Mouse (Mus musculus): ENCODE data around the gene Adamtsl3. TPM values are rescaled to one million over a fixed set of nuclear protein-coding genes. Genes with fewer than 3 reads are reported as not detected.

The Adamtsl3 gene
- polyA plus RNA-seq, 1 experiment from 2014 or later = 1.8 TPM

DNA sequence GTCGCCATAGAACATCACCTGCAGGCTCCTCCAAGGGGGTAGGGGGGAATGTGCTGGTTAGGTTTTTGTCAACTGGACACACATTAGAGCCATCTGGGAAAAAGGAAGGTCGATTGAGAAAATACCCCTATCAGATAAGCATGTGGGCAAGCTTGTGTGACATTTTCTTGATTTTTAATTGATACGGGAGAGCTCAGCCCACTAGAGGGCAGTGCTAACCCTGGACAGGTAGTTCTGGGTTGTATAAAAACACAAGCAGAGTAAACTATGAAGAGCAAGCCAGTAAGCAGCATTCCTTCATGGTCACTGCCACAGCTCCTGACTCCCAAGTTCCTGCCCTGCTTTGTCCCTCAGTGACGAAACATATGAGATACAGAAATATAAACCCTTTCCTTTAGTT is 197.7 kb downstream of the Adamtsl3 start:
- 79% methylated on average over 4 of the region's 4 CpGs for WGBS
- H3K4me3 ChIP-seq (replicated peaks) = no peak overlapping the region
- H3K4me2 ChIP-seq = no peak overlapping the region
- no peaks in the 10 kb centered on the region for H3K9me3 ChIP-seq (replicated peaks)
- ATAC-seq (ENCODE audit: low FRiP score) = no peak
- H3K27me3 ChIP-seq (replicated peaks) = no peaks in the 10 kb centered on the region
- no peak overlapping the region for H3K27ac ChIP-seq (replicated peaks)
- H3K4me1 ChIP-seq = peaks cover 10% of the 10 kb centered on the region
- no peaks in the 10 kb centered on the region for H3K36me3 ChIP-seq
- H3K9ac ChIP-seq (replicated peaks) = no peak overlapping the region

DNA sequence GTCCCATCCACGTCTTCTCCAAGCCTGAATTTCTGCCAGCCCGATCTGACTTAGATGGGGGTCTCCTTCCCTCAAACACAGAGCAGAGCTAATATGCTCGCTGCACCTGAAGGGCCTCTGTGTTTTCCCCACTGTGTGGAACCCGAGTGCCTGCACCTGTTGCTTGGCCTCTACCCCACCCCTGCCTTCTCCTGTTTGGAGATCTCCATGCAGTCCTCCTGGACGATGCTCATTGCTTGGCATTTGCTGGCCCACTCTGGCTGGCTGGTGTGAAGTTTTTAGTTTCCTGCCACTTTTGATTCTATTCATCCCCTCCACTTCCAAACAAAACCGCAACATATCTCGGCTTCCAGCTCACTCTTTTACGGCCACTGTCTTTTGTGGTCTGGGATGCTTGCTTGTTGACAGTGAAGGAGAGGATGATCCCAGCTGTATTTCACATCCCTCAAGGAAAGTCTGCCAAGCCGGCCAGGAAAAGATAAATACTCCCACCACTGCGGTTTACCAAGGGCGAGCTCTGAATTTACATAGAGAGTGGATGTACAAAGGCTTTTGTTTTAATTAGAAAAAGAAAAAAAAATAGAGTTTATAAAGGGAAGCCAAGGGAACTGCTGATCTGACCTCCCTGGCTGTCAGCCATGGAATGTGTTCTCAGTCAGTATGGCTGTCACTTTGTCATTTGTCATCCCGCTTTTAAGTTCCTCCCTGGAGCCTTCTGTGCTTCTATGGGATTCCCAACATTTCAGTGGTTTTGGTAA is 198.4 kb downstream of the Adamtsl3 start:
- Histone ChIP-seq H3K4me1 (peaks cover 10% of the 10 kb centered on the region), H3K27ac (replicated peaks) (no peak overlapping the region), H3K27me3 (replicated peaks) (no peaks in the 10 kb centered on the region), H3K4me2 (no peak overlapping the region), H3K9me3 (replicated peaks) (no peaks in the 10 kb centered on the region), H3K4me3 (replicated peaks) (no peak overlapping the region), H3K9ac (replicated peaks) (no peak overlapping the region), H3K36me3 (no peaks in the 10 kb centered on the region)
- WGBS = 54% methylated on average over 12 of the region's 12 CpGs
- ATAC-seq (ENCODE audit: low FRiP score) = 0 out of 2 replicates have a peak, but pooled peaks have one; percentile 47

DNA sequence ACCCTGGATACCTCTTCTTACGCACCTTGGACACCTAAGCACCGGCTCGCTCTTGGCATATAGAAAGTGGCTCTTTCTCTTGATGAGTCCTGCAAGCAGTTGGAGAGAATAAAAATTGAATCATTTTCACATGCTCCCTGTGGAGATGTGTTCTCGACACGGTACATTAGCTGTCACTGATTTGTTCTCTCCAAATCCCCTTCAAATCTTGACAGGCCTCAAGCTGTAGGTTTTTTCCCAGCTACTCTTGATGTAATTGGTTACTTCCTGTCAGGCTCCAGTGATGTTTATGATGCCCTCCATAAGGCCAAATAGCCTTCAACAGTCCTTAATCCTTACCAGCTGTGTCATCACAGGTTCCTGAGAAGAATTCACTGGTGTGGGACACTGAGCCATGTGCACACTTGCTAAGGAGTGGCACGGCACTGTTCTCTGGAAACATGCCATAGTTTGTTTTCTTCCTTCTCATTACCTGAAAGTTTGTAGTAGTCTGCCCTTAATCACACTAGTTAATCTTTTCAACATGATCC is 209.0 kb downstream of the Adamtsl3 start:
- 0 out of 2 replicates have a peak, but pooled peaks have one; percentile 38 for ATAC-seq (ENCODE audit: low FRiP score)
- Histone ChIP-seq H3K27me3 (replicated peaks) (no peaks in the 10 kb centered on the region), H3K9me3 (replicated peaks) (no peaks in the 10 kb centered on the region), H3K4me3 (replicated peaks) (no peak overlapping the region), H3K27ac (replicated peaks) (no peak overlapping the region), H3K9ac (replicated peaks) (no peak overlapping the region), H3K36me3 (no peaks in the 10 kb centered on the region), H3K4me1 (peaks cover 9% of the 10 kb centered on the region), H3K4me2 (no peak overlapping the region)
- 59% methylated on average over 6 of the region's 6 CpGs for whole genome bisulfite sequencing

DNA sequence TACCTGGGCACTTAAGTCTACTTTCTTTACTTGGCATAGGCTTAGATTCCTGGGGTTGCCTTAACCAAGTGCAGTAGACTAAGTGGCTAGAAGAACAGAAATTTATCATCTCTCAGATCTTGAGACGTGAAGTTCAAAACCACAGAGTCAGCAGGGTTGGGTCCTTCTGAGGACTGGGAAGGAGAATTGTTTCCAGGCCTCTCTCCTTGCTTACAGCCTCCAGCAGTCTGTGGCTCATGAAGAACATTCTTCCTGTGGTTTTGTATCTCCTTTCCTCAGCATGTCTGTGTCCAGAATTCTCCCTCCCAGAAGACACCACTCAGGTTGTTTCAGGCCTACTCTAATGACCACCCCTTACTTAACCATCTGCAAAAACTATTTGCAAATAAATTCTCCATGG is 216.5 kb downstream of the Adamtsl3 start:
- 96% methylated on average over 1 of the region's 1 CpGs for WGBS
- H3K36me3 ChIP-seq = no peaks in the 10 kb centered on the region
- no peak for ATAC-seq (ENCODE audit: low FRiP score)
- peaks cover 14% of the 10 kb centered on the region for H3K4me1 ChIP-seq
- no peak overlapping the region for H3K9ac ChIP-seq (replicated peaks)
- no peak overlapping the region for H3K4me3 ChIP-seq (replicated peaks)
- no peak overlapping the region for H3K27ac ChIP-seq (replicated peaks)
- H3K4me2 ChIP-seq = no peak overlapping the region
- no peaks in the 10 kb centered on the region for H3K27me3 ChIP-seq (replicated peaks)
- no peaks in the 10 kb centered on the region for H3K9me3 ChIP-seq (replicated peaks)

DNA sequence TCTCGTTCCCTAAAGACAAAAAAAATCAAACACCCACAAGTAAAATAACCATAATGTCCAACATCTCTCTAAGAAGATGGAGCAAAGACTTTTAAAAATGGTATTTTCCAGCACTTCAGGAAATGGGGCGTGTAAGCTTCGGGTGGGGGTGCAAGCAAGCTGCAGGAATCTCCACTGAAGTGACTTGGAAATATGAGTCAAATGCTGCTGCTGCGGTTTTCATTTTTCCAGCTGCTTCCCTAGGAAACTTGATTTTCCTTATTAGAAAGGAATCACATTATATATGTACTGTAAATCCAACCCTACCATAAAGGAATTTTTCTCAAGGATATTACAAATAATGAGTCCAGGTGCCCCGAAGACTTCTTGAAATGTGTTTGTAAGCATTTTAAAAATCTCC is 220.3 kb downstream of the Adamtsl3 start:
- no peak overlapping the region for H3K27ac ChIP-seq (replicated peaks)
- 86% methylated on average over 5 of the region's 5 CpGs for WGBS
- ATAC-seq (ENCODE audit: low FRiP score) = no peak

DNA sequence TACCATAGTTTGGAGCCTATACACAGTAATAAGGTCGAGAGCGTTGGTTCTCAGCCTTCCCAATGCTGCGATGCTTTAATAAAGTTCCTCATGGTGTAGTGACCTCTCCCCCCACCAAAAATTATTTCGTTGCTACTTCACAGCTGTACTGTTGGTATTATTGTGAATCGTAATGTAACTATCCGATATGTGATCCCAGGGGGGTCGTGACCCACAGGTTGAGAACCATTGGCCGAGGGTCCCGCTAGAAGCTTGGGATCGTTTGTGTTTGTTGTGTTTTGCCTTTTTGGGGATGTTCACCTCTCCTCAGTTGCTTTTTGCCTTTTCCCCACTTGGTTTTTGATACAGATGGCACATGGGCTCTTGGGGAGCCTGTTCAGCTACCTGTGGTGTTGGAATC is 220.9 kb downstream of the Adamtsl3 start:
- ATAC-seq (ENCODE audit: low FRiP score) = no peak
- H3K9me3 ChIP-seq (replicated peaks) = no peaks in the 10 kb centered on the region
- H3K27me3 ChIP-seq (replicated peaks) = no peaks in the 10 kb centered on the region
- H3K9ac ChIP-seq (replicated peaks) = no peak overlapping the region
- no peak overlapping the region for H3K4me3 ChIP-seq (replicated peaks)
- peaks cover 8% of the 10 kb centered on the region; the same call in 1 of the 2 replicates for H3K4me1 ChIP-seq
- H3K27ac ChIP-seq (replicated peaks) = no peak overlapping the region
- WGBS = 87% methylated on average over 10 of the region's 10 CpGs
- no peak overlapping the region; the same call in 1 of the 2 replicates for H3K4me2 ChIP-seq
- H3K36me3 ChIP-seq = no peaks in the 10 kb centered on the region

More for the DNA sequence above, 220.3 kb downstream of the Adamtsl3 start:
- Histone ChIP-seq H3K27me3 (replicated peaks) (no peaks in the 10 kb centered on the region), H3K9me3 (replicated peaks) (no peaks in the 10 kb centered on the region), H3K4me3 (replicated peaks) (no peak overlapping the region), H3K9ac (replicated peaks) (no peak overlapping the region), H3K36me3 (no peaks in the 10 kb centered on the region), H3K4me1 (peaks cover 8% of the 10 kb centered on the region; the same call in 1 of the 2 replicates), H3K4me2 (no peak overlapping the region)

DNA sequence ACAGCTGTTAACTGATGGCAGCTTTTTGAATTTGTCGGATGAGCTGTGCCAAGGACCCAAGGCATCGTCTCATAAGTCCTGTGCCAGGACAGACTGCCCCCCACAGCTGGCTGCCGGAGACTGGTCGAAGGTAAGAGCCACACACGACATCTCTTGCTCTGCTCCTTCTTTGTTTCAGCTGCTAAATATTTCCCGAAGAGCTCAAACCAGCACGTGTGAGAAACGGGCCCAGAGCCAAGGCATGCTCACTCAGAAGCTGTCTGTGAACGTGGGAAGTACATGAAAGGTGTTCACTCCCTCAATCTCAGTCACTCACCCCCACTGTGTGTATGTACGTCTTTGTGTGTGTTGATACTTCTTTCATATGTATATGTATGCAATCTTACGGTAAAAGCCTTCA is 221.6 kb downstream of the Adamtsl3 start:
- H3K27ac ChIP-seq (replicated peaks) = no peak overlapping the region
- H3K9ac ChIP-seq (replicated peaks) = no peak overlapping the region
- H3K4me3 ChIP-seq (replicated peaks) = no peak overlapping the region
- ATAC-seq (ENCODE audit: low FRiP score) = no peak
- H3K9me3 ChIP-seq (replicated peaks) = no peaks in the 10 kb centered on the region
- peaks cover 8% of the 10 kb centered on the region; the same call in 1 of the 2 replicates for H3K4me1 ChIP-seq
- no peaks in the 10 kb centered on the region for H3K27me3 ChIP-seq (replicated peaks)
- H3K4me2 ChIP-seq = peak overlapping the region; percentile 2; the same call in 1 of the 2 replicates
- 70% methylated on average over 11 of the region's 11 CpGs for whole genome bisulfite sequencing
- H3K36me3 ChIP-seq = no peaks in the 10 kb centered on the region

DNA sequence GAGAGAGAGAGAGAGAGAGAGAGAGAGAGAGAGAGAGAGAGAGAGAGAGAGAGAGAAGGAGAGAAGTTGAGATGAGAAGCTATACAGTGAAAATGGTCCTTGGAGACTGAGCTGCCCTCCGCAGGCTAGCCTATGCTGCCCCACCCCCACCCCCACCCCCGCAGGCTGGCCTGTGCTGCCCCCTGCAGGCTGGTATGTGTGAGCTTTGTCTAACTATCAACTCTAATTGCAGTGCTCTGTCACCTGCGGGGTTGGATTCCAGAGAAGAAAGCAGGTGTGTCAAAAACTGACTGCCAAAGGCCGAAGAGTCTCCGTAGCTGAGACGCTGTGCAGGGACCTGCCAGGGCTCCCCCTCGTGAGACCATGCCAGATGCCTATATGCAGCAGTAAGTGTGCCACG is 231.2 kb downstream of the Adamtsl3 start:
- Histone ChIP-seq H3K4me2 (no peak overlapping the region), H3K27ac (replicated peaks) (no peak overlapping the region), H3K4me3 (replicated peaks) (no peak overlapping the region), H3K36me3 (no peaks in the 10 kb centered on the region), H3K9ac (replicated peaks) (no peak overlapping the region), H3K27me3 (replicated peaks) (no peaks in the 10 kb centered on the region), H3K4me1 (no peaks in the 10 kb centered on the region), H3K9me3 (replicated peaks) (no peaks in the 10 kb centered on the region)
- WGBS = 54% methylated on average over 8 of the region's 8 CpGs
- no peak for ATAC-seq (ENCODE audit: low FRiP score)

DNA sequence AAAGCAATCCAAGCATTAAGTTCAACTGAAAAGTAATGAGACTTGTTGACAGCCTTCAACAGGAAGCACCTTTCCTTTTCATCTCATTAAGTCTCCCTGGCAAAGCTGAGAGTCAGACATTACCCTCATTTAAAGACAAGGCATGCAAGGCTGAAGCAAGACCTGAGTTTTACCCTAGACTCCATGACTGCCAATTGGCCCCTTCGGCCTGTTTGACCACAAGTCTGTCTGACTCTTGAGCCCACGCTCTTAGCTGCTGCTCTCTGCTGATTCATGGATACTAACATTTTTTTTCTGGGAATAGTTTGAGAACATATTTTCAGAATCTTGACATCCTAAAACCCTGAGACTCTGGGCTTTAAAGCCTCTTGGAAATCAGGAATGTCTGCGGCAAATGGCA is 232.3 kb downstream of the Adamtsl3 start:
- Histone ChIP-seq H3K4me3 (replicated peaks) (no peak overlapping the region), H3K27me3 (replicated peaks) (no peaks in the 10 kb centered on the region), H3K36me3 (no peaks in the 10 kb centered on the region), H3K27ac (replicated peaks) (no peak overlapping the region), H3K4me2 (no peak overlapping the region), H3K4me1 (no peaks in the 10 kb centered on the region), H3K9ac (replicated peaks) (no peak overlapping the region), H3K9me3 (replicated peaks) (no peaks in the 10 kb centered on the region)
- WGBS = 96% methylated on average over 3 of the region's 3 CpGs
- no peak for ATAC-seq (ENCODE audit: low FRiP score)

DNA sequence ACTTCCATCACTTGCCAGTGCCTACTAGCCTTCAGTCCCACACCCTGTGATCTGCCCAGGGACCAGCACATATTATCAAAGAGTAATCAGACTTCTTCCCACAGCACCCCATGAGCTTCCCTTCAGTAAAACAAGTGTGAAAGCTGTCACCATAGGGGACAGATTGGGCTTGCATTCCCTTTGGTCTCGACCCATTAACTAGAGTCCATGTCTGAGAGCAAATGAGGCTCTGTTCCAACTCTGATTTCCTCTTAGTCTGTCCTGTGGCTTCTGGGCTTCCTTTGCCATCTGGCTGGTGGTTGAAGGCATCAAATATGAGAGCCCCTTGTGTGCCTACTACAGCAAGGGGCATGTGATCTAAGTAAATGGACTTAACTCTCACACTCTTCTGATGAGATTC is 237.5 kb downstream of the Adamtsl3 start:
- H3K4me1 ChIP-seq = no peaks in the 10 kb centered on the region
- no peaks in the 10 kb centered on the region for H3K27me3 ChIP-seq (replicated peaks)
- H3K9ac ChIP-seq (replicated peaks) = no peak overlapping the region
- H3K27ac ChIP-seq (replicated peaks) = no peak overlapping the region
- no peak overlapping the region for H3K4me2 ChIP-seq
- no peak overlapping the region for H3K4me3 ChIP-seq (replicated peaks)
- H3K36me3 ChIP-seq = no peaks in the 10 kb centered on the region
- WGBS = 54% methylated on average over 1 of the region's 1 CpGs
- ATAC-seq (ENCODE audit: low FRiP score) = no peak
- H3K9me3 ChIP-seq (replicated peaks) = no peaks in the 10 kb centered on the region

DNA sequence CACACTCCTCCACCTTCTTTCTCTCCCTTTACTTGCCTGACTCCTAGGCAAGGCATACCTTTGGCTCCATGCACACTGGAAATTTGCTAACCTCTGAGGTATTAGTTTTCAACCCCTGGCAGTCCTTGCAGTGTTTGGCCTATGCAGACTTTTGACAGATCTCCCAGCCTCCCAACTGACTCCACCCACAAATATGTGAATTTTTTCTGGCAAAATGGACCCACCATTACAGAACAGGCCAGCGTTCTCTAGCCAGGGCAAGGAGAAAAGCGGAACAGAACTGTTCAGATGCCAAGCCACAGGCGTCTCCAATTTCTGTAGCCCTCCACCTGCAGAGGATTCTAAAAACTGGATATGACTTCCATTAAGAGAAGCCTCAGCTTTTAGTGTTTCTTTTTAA is 244.5 kb downstream of the Adamtsl3 start:
- 90% methylated on average over 3 of the region's 3 CpGs for WGBS
- H3K9me3 ChIP-seq (replicated peaks) = no peaks in the 10 kb centered on the region

DNA sequence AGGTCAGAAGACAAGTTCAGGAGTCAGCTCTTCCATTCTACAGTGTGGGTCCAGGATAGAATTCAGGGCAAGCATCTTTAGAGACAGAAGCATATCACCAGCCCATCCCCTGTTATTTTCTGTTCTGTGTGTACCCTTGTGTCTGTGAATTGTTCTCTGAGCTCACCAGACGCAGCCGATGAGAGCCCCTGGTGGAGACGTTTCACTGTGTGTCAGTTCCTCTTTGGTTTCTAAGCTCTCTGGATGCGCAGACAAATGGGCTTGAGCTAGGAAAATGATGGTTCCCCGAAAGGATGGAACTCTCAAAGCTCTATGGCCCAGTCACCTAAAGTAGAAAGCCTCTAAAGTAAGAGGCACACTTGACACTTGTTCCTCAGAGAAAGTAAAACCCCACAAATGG is 246.3 kb downstream of the Adamtsl3 start:
- Histone ChIP-seq H3K4me3 (replicated peaks) (no peak overlapping the region), H3K4me1 (no peaks in the 10 kb centered on the region), H3K27ac (replicated peaks) (no peak overlapping the region), H3K4me2 (no peak overlapping the region), H3K9ac (replicated peaks) (no peak overlapping the region), H3K36me3 (no peaks in the 10 kb centered on the region), H3K27me3 (replicated peaks) (no peaks in the 10 kb centered on the region), H3K9me3 (replicated peaks) (no peaks in the 10 kb centered on the region)
- no peak for ATAC-seq (ENCODE audit: low FRiP score)
- 73% methylated on average over 5 of the region's 5 CpGs for WGBS

More for the DNA sequence above, 244.5 kb downstream of the Adamtsl3 start:
- no peaks in the 10 kb centered on the region for H3K27me3 ChIP-seq (replicated peaks)
- no peak overlapping the region for H3K4me3 ChIP-seq (replicated peaks)
- no peak for ATAC-seq (ENCODE audit: low FRiP score)
- H3K27ac ChIP-seq (replicated peaks) = no peak overlapping the region
- H3K9ac ChIP-seq (replicated peaks) = no peak overlapping the region
- H3K4me1 ChIP-seq = no peaks in the 10 kb centered on the region
- no peak overlapping the region for H3K4me2 ChIP-seq
- no peaks in the 10 kb centered on the region for H3K36me3 ChIP-seq
